Comparison of ENCODE assay signal across 16 mouse cellular contexts in genomic region chr6:100235036-100235435, GRCm38 (mm10).
"Had no signal": no experiment of that assay in that cellular context is flagged by ENCODE, and none has a peak within 500 bp of the region (broad histone marks: within the 10 kb centered on the region; RNA-seq: fewer than 3 reads in every experiment).

No protein-coding gene starts in this region.

- H3K4me2 ChIP-seq: limb, embryonic 15.5 days; lung, embryonic 14.5 days; midbrain, embryonic 13.5 days; neural tube, embryonic 15.5 days had no signal

- H3K9ac ChIP-seq: limb, embryonic 15.5 days; lung, embryonic 14.5 days; midbrain, embryonic 13.5 days; neural tube, embryonic 15.5 days had no signal

- DNase-seq: kidney, adult 11 months; kidney, adult 9 months; kidney, postnatal 4 days; lung, embryonic 14.5 days; lung, postnatal 10 days; right cerebral cortex, adult 18-20 months; right cerebral cortex, postnatal 25 days; thymus, adult 18-20 months; thymus, postnatal 14 days had no signal

- H3K4me3 ChIP-seq: limb, embryonic 15.5 days; midbrain, embryonic 13.5 days; myocyte; neural tube, embryonic 15.5 days had no signal

- H3K27me3 ChIP-seq: limb, embryonic 15.5 days; midbrain, embryonic 13.5 days; neural tube, embryonic 15.5 days had no signal

- H3K9me3 ChIP-seq: limb, embryonic 15.5 days; midbrain, embryonic 13.5 days; neural tube, embryonic 15.5 days had no signal

- H3K36me3 ChIP-seq: limb, embryonic 15.5 days; neural tube, embryonic 15.5 days had no signal

- H3K27ac ChIP-seq: hindbrain, postnatal 0 days; kidney, postnatal 0 days; limb, embryonic 15.5 days; macrophage; midbrain, embryonic 13.5 days; neural tube, embryonic 15.5 days had no signal

- ATAC-seq: hindbrain, postnatal 0 days; midbrain, embryonic 13.5 days had no signal
